Mouse (Mus musculus) kidney, postnatal 0 days (tissue): ENCODE results near the gene Por. TPM values are rescaled to one million over a fixed set of nuclear protein-coding genes. Genes with fewer than 3 reads are reported as not detected.

ENCODE experiments used
- ATAC-seq: fragments of 200-750 bp; cut with Nextera tagmentation; replicated peaks from 2 replicates; pipeline ENCODE4 v1.8.0; 2017; ENCODE audit warnings: low read depth, moderate number of reproducible peaks, moderate TSS enrichment, moderate library complexity; ENCODE audit not compliant: low FRiP score
- DNase-seq: peaks from one replicate; pipeline ENCODE4 v3.0.0-alpha.2; 2016; ENCODE audit warnings: low spot score
- H3K27ac ChIP-seq: fragments of 300-500 bp; sonication (generic); 2 replicates; pipeline ENCODE4 v1.5.1; 2014; ENCODE audit warnings: mild to moderate bottlenecking
- H3K27me3 ChIP-seq: fragments of 300-500 bp; sonication (generic); 2 replicates; pipeline ENCODE4 v1.6.1; 2014; ENCODE audit warnings: low read length, mixed read lengths; ENCODE audit not compliant: insufficient read depth
- H3K36me3 ChIP-seq: fragments of 300-500 bp; sonication (generic); 2 replicates; pipeline ENCODE4 v1.6.1; 2014; ENCODE audit warnings: low read length, mixed read lengths; ENCODE audit not compliant: insufficient read depth
- H3K4me1 ChIP-seq: fragments of 300-500 bp; sonication (generic); replicated peaks from 2 replicates; pipeline ENCODE4 v1.6.1; 2014; ENCODE audit warnings: antibody characterized with exemption, low read length, mixed read lengths; ENCODE audit not compliant: insufficient read depth
- H3K4me2 ChIP-seq: fragments of 300-500 bp; sonication (generic); 2 replicates; pipeline ENCODE4 v1.6.1; 2014; ENCODE audit warnings: mild to moderate bottlenecking, low read length, moderate library complexity, mixed read lengths
- H3K4me3 ChIP-seq: fragments of 300-500 bp; sonication (generic); replicated peaks from 2 replicates; pipeline ENCODE4 v1.5.1; 2014; ENCODE audit warnings: low read depth, low read length
- H3K9ac ChIP-seq: fragments of 300-500 bp; sonication (generic); 2 replicates; pipeline ENCODE4 v1.6.1; 2014; ENCODE audit warnings: low read depth, low read length
- H3K9me3 ChIP-seq: fragments of 300-500 bp; sonication (generic); replicated peaks from 2 replicates; pipeline ENCODE4 v1.6.1; 2016; ENCODE audit warnings: low read length, inconsistent platforms, mixed read lengths
- CTCF ChIP-seq: IDR thresholded peaks from 2 replicates; pipeline ENCODE4 v1.5.1; 2016; ENCODE audit warnings: antibody characterized with exemption, low read depth, mild to moderate bottlenecking, moderate library complexity
- WGBS: fragments of 180-500 bp; shearing (Covaris S2); extraction: QIAGEN DNeasy Blood & Tissue Kit; methylation state at CpG from one replicate; pipeline ENCODE4 v1.1.7; 2014; 5-methylcytosine and 5-hydroxymethylcytosine counted together
- polyA plus RNA-seq: library from polyadenylated mRNA; unstranded; fragments of >200 nt; fragmentation: Nextera tagmentation; extraction: Ambion mirVana; gene quantifications from 2 replicates; pipeline ENCODE4 v1.2.1, GENCODE M21; 2015

Por gene
- polyA plus RNA-seq, 1 experiment from 2014 or later, result 86.4 TPM

DNA sequence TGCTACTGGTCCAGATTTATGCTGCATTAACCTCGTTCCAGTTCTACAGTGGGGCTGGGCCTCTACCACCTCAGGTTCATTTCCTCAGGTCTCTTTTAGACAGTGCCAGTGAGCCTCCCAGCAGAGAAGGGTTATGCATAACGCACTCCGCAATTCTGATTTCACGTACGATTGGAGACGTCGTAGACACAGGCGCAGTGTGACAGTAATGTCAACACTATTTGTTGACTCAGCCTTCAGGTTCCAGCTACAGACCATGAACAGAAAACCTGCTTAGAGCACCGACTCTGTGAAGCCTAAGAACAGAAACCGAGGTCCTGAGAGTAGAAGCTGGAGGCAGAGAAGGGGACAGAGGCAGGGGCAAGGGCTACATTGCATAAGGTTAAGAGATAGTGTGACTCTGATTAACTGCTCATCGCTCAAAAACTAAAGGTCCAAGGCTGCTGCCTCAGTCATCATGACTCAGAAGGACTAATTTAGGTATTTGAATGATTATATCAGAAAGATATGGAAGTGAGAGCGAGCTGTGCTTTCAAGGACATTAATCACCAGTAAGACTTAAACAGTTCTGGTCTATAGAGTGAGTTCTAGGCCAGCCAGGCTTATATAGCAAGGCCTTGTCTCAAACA, 13.2 kb downstream of the Por start:
- TF ChIP-seq CTCF, result no peak
- Histone ChIP-seq H3K4me1 (0 out of 2 replicates have a peak, but pooled peaks cover under 1% of the 10 kb centered on the region), H3K4me2 (no peak overlapping the region), H3K4me3 (no peak overlapping the region), H3K9me3 (no peaks in the 10 kb centered on the region), H3K36me3 (no peaks in the 10 kb centered on the region), H3K27ac (no peak overlapping the region), H3K9ac (no peak overlapping the region), H3K27me3 (no peaks in the 10 kb centered on the region)
- DNase-seq, result no peak
- ATAC-seq, result no peak
- WGBS, result 72% methylated on average over 12 of the region's 12 CpGs

DNA sequence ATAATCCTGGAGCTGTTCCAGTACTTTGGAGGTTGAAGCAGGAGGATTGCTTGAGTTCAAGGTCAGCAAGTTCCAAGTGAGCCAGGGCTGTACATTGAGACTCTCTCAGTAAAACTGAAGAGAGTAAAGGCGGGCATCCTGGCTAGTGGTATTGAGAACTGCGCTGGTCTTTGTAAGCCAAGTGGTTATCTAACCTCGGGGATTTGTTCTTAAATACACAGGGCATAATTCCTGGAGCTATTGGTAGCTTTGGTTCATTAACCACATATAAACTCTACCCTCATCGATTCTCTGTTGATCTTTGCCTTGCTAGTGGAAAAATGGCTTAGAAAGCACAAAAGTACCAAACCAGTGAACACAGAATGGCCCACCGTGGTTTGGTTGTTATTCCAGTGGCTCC, 20.6 kb downstream of the Por start:
- Histone ChIP-seq H3K4me1 (0 out of 2 replicates have a peak, but pooled peaks cover 9% of the 10 kb centered on the region), H3K4me2 (peak overlapping the region; percentile 97; the same call in 1 of the 2 replicates), H3K9ac (peak overlapping the region; percentile 28; the same call in 1 of the 2 replicates), H3K36me3 (no peaks in the 10 kb centered on the region), H3K9me3 (no peaks in the 10 kb centered on the region), H3K27me3 (no peaks in the 10 kb centered on the region), H3K4me3 (no peak overlapping the region), H3K27ac (no peak overlapping the region)
- WGBS, result 67% methylated on average over 5 of the region's 5 CpGs
- TF ChIP-seq CTCF, result no peak
- ATAC-seq, result no peak
- no peak for DNase-seq

DNA sequence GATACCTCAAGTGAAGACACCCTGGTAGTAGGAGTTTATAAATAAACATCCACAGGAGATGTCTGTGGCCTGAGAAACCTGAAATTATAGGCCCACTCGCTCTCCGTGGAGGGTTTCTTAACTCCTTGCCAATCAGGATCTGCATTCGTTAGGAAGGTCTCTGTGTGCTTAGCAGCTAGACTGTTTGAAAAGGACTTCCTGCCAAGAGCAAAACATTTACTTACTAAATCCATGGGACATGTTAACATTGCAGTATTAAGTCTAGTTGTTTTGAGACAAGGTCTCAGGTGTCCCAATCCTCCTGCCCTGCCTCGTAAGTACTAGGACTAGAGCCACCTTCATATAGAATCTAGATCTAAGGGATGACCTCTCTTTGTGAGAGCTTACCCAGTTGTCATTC, 21.4 kb downstream of the Por start:
- DNase-seq (no peak), ATAC-seq (no peak)
- no peak overlapping the region for H3K4me3 ChIP-seq
- no peak for TF ChIP-seq CTCF
- H3K36me3 ChIP-seq, result no peaks in the 10 kb centered on the region
- H3K4me1 ChIP-seq, result 0 out of 2 replicates have a peak, but pooled peaks cover 9% of the 10 kb centered on the region
- no peak overlapping the region for H3K9ac ChIP-seq
- no peak overlapping the region for H3K4me2 ChIP-seq
- H3K9me3 ChIP-seq, result no peaks in the 10 kb centered on the region
- no peaks in the 10 kb centered on the region for H3K27me3 ChIP-seq
- no peak overlapping the region for H3K27ac ChIP-seq
- 72% methylated on average over 4 of the region's 4 CpGs for WGBS

DNA sequence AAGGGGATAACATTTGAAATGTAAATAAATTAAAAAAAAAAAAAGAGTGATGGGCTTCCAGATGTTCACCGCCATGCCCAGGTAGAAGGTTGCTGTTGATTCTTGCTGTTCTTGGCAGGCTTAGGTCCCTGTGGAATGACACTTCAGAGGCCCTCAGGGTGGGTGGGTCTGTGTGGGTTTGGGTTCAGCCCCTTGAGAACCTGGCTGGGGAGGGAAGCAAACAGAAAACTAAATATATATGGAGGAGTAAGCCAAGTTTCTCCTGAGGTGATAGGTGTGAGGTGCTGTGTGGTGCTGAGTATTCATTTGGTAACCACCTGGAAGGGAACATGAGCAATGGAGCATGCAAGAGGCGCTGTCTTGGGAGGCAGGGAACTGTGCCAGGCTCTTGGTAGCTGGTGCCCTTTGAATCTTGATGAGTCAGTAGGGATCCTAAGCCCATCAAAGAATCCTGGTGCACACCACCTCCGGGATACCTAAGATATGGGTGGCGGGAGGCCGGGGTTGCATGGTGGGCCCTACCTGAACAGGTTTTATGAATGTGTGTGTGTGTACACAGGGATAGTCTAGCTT, 23.5 kb downstream of the Por start:
- Histone ChIP-seq H3K4me2 (no peak overlapping the region), H3K27ac (no peak overlapping the region), H3K27me3 (no peaks in the 10 kb centered on the region), H3K4me1 (0 out of 2 replicates have a peak, but pooled peaks cover 5% of the 10 kb centered on the region), H3K36me3 (no peaks in the 10 kb centered on the region), H3K4me3 (no peak overlapping the region), H3K9me3 (no peaks in the 10 kb centered on the region), H3K9ac (no peak overlapping the region)
- ATAC-seq, result no peak
- TF ChIP-seq CTCF, result no peak
- 81% methylated on average over 5 of the region's 5 CpGs for WGBS
- no peak for DNase-seq

DNA sequence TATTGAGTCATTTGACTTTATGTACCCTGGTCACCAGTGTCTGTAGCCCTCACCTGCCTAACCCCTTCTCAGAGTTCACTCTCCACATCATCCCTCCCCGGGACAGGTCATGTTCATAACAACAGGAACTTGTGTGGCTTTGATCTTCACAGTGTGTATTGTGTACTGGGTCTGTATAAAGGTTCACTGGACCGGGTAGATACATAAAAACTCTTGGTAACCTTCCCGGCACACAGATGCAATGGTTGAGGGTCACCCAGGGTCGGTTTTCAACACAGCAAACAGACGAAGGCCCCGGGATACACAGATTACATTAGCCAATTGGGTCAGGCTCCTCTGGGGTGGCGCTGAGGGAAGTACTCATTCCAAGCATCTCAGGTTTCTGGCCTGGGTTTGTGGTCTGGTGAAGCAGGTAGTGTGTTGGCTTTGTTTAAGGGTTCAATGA, 25.5 kb downstream of the Por start:
- no peak overlapping the region for H3K4me2 ChIP-seq
- no peak overlapping the region for H3K4me3 ChIP-seq
- H3K27ac ChIP-seq, result no peak overlapping the region
- ATAC-seq (no peak), DNase-seq (no peak)
- 0 out of 2 replicates have a peak, but pooled peaks cover 3% of the 10 kb centered on the region for H3K4me1 ChIP-seq
- H3K27me3 ChIP-seq, result no peaks in the 10 kb centered on the region
- TF ChIP-seq CTCF, result no peak
- H3K9me3 ChIP-seq, result no peaks in the 10 kb centered on the region
- no peaks in the 10 kb centered on the region for H3K36me3 ChIP-seq
- 36% methylated on average over 7 of the region's 7 CpGs for WGBS
- no peak overlapping the region for H3K9ac ChIP-seq

DNA sequence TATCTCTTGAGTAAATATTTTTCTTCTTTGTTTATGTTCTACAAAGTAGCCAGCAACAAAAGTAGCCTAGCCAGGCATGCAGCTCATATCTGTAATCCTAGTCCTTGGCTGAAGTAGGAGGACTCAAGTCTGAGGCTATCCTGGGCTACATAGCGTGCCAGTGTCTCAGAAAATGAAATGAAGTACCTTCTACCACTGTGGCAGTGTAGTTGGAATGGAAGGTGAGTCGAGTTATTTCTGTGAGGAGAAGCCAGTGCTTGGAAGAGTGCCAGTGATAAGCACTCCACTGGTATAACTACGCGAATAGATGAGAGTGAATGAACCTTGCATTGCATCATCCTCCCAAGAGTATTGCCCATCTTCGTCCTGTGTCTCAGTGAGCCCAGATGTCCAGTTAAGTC, 27.9 kb downstream of the Por start:
- Histone ChIP-seq H3K4me2 (no peak overlapping the region), H3K9ac (no peak overlapping the region), H3K27me3 (no peaks in the 10 kb centered on the region), H3K36me3 (no peaks in the 10 kb centered on the region), H3K4me3 (no peak overlapping the region), H3K27ac (no peak overlapping the region), H3K9me3 (no peaks in the 10 kb centered on the region), H3K4me1 (no peaks in the 10 kb centered on the region)
- no peak for ATAC-seq
- WGBS, result 81% methylated on average over 5 of the region's 5 CpGs
- no peak for TF ChIP-seq CTCF
- no peak for DNase-seq
